Mouse (Mus musculus): Measurements from ENCODE around the gene Rps29. TPM values are rescaled to one million over a fixed set of nuclear protein-coding genes. Genes with fewer than 3 reads are reported as not detected.

Gene Rps29
- polyA plus RNA-seq, 1 experiment = 2,009 TPM

DNA sequence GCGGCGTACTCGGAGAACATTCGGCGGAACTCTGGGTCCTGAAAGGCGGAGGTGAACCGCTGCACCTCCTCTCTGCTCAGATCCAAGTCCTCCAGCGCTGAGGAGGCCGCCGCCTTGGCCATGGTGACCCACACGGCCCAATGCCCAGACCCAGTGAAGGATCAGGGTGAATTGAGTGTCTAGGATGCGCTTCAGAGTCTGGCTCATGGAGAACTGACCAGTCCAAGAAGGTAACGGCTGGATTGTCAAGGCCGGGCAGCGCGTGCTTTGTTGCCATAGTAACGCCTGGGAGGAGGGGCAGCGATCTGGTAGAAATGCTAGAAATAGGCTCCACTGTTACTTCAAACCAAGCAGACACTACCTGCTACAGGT lies 39.2 kb upstream of the Rps29 start, which contains the start of gene Dnaaf2:
TSS of gene Dnaaf2 (minus strand) at position 266 of the 372 bp plus-strand sequence.
- Histone ChIP-seq H3K4me3 (ENCODE audit: extremely low read depth, insufficient read depth, insufficient read length) (peak within 1 kb of the TSS; percentile 86), H3K27ac (ENCODE audit: insufficient read depth, low read length) (peak within 1 kb of the TSS; percentile 86), H3K27me3 (ENCODE audit: control insufficient read depth, insufficient read depth, low read length) (no peaks in the 10 kb centered on the region), H3K36me3 (ENCODE audit: control insufficient read depth, insufficient read depth, low read length) (peaks cover 7% of the 10 kb centered on the region), H3K4me1 (ENCODE audit: control insufficient read depth, insufficient read depth, insufficient read length) (peaks cover 2% of the 10 kb centered on the region; the same call in 1 of the 2 replicates)
- DNase-seq (ENCODE audit: low read depth in 1 of 2, low spot score in 2 of 2) = peak in 1 of 2 experiments; percentile 42
- 2% methylated on average over 18 of the region's 18 CpGs for WGBS
- TF ChIP-seq POLR2A (IDR thresholded peaks at IDR 0.05; ENCODE audit: low read depth, low read length) (no peak), CTCF (IDR thresholded peaks at IDR 0.05; ENCODE audit: extremely low read depth, insufficient read depth, insufficient read length, insufficient replicate concordance) (no peak)

DNA sequence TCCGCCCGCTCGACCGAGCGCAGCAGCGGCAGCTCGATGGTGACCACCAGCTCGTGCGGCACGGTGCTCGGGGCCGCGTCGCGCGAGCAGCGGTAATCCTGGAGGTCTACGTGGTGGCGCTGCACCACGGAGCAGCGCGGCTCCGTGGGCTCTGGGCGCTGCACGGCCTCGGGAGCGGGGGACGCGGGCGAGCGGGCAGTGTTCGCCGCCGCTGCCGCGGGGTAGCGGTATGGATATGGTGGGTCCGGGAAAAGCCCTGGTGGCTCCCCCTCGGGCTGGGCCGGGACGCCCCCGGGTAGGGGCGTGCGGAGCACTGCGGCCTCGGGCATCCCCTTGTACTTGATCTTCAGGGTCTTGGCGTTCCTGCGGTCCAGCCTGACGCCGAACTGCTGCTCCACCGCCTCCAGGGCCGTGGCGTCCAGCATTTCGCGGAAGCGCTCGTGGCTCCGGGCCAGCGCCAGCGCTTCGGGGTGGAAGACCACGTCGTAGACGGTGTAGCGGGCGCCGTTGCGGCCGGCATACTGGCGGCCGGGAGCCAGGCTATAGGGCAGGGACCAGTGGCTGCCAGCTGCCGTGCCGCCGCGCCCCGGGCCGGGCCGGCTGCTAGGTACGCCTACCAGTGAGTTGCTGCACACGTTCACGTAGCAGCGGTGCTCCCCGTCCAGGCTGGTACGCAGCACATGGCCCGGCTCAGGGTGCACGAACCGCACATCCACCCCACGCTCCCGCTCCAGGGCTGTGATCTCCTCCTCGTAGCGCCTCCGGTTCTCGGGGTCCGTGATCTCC lies 38.6 kb upstream of the Rps29 start:
- under 1% methylated on average over 94 of the region's 94 CpGs for WGBS
- Histone ChIP-seq H3K27ac (ENCODE audit: insufficient read depth, low read length) (peak overlapping the region; percentile 86), H3K4me3 (ENCODE audit: extremely low read depth, insufficient read depth, insufficient read length) (peak overlapping the region; percentile 86), H3K27me3 (ENCODE audit: control insufficient read depth, insufficient read depth, low read length) (no peaks in the 10 kb centered on the region), H3K4me1 (ENCODE audit: control insufficient read depth, insufficient read depth, insufficient read length) (peaks cover 2% of the 10 kb centered on the region; the same call in 1 of the 2 replicates), H3K36me3 (ENCODE audit: control insufficient read depth, insufficient read depth, low read length) (peaks cover 7% of the 10 kb centered on the region)
- TF ChIP-seq POLR2A (IDR thresholded peaks at IDR 0.05; ENCODE audit: low read depth, low read length) (no peak), CTCF (IDR thresholded peaks at IDR 0.05; ENCODE audit: extremely low read depth, insufficient read depth, insufficient read length, insufficient replicate concordance) (no peak)
- DNase-seq (ENCODE audit: low read depth in 1 of 2, low spot score in 2 of 2) = peak; percentile 26 to 33

DNA sequence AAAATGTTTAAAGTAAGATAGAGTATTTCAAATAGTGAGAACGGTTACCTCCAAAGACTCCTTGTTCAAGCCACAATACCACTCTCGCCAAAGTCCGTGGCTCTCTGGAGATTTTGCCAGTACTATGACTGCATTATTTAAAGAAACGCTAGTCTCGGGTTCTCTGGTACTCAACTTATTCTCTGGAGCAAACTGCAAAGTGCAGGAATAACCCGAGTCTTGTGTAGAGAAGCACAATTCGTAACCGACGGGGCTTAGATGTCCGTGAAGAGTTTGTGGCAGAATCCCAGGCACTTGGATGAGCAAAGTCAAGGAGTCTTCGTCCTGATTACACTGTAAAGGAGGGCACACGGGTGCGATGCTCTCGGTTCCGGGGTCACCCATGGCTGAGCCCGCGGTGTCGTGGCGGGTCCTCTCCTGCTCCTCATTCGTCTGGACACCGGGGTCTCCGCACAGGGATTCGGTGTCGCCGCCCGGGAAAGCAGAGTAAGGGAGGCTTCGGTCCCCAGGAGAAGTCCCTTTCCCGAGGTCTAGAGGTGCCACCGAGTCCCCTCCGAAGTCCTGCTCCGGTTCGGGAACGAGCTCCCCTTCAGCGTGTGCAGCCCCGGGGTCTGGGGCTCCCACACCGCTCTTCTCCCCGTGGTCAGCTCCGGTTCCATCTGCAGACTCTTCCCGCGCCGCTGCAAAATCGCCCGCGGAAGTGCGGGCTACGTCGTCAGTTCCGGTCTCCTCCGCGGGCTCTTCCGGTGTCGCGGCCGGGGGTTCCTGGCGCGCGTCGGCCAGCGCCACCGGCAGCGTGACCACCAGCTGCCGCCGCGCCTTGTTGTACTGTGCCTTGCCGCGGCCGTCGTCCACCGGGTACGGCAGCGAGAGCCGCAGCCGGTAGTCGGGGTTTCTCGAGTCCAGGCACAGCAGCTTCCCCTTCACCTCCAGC lies 37.7 kb upstream of the Rps29 start, which contains the start of gene Gm49383:
TSS of gene Gm49383 (minus strand) at position 661 of the 934 bp plus-strand sequence.
- under 1% methylated on average over 72 of the region's 75 CpGs for WGBS

GRCm38 (mm10) chr12:69192637-69193036 lies 33.7 kb upstream of the Rps29 start:
- DNase-seq (ENCODE audit: low read depth in 1 of 2, low spot score in 2 of 2) = no peak
- H3K27me3 ChIP-seq (ENCODE audit: control insufficient read depth, insufficient read depth, low read length) = no peaks in the 10 kb centered on the region
- peaks cover 2% of the 10 kb centered on the region; the same call in 1 of the 2 replicates for H3K4me1 ChIP-seq (ENCODE audit: control insufficient read depth, insufficient read depth, insufficient read length)
- TF ChIP-seq CTCF (IDR thresholded peaks at IDR 0.05; ENCODE audit: extremely low read depth, insufficient read depth, insufficient read length, insufficient replicate concordance) (no peak), POLR2A (IDR thresholded peaks at IDR 0.05; ENCODE audit: low read depth, low read length) (no peak)
- WGBS = 96% methylated on average over 2 of the region's 2 CpGs
- H3K27ac ChIP-seq (ENCODE audit: insufficient read depth, low read length) = no peak overlapping the region
- no peak overlapping the region for H3K4me3 ChIP-seq (ENCODE audit: extremely low read depth, insufficient read depth, insufficient read length)
- H3K36me3 ChIP-seq (ENCODE audit: control insufficient read depth, insufficient read depth, low read length) = peaks cover 3% of the 10 kb centered on the region

More for the DNA sequence above, 37.7 kb upstream of the Rps29 start, which contains the start of gene Gm49383:
- TF ChIP-seq POLR2A (IDR thresholded peaks at IDR 0.05; ENCODE audit: low read depth, low read length) (peak; percentile 70), CTCF (IDR thresholded peaks at IDR 0.05; ENCODE audit: extremely low read depth, insufficient read depth, insufficient read length, insufficient replicate concordance) (no peak)
- H3K27me3 ChIP-seq (ENCODE audit: control insufficient read depth, insufficient read depth, low read length) = no peaks in the 10 kb centered on the region
- peak within 1 kb of the TSS; percentile 86 for H3K27ac ChIP-seq (ENCODE audit: insufficient read depth, low read length)
- peak within 1 kb of the TSS; percentile 86 for H3K4me3 ChIP-seq (ENCODE audit: extremely low read depth, insufficient read depth, insufficient read length)
- DNase-seq (ENCODE audit: low read depth in 1 of 2, low spot score in 2 of 2) = peak; percentile 28 to 57
- peaks cover 5% of the 10 kb centered on the region for H3K36me3 ChIP-seq (ENCODE audit: control insufficient read depth, insufficient read depth, low read length)
- peaks cover 2% of the 10 kb centered on the region; the same call in 1 of the 2 replicates for H3K4me1 ChIP-seq (ENCODE audit: control insufficient read depth, insufficient read depth, insufficient read length)

- TF ChIP-seq CTCF (IDR thresholded peaks at IDR 0.05; ENCODE audit: extremely low read depth, insufficient read depth, insufficient read length, insufficient replicate concordance) = no peak
- Histone ChIP-seq H3K27me3 (ENCODE audit: control insufficient read depth, insufficient read depth, low read length) (no peaks in the 10 kb centered on the region), H3K27ac (ENCODE audit: insufficient read depth, low read length) (no peak overlapping the region), H3K4me1 (ENCODE audit: control insufficient read depth, insufficient read depth, insufficient read length) (peaks cover 4% of the 10 kb centered on the region; the same call in 1 of the 2 replicates), H3K4me3 (ENCODE audit: extremely low read depth, insufficient read depth, insufficient read length) (no peak overlapping the region), H3K36me3 (ENCODE audit: control insufficient read depth, insufficient read depth, low read length) (peaks cover 3% of the 10 kb centered on the region)
- no peak for DNase-seq (ENCODE audit: low read depth in 1 of 2, low spot score in 2 of 2)
- WGBS = 84% methylated on average over 5 of the region's 5 CpGs
These were observed 32.4 kb upstream of the Rps29 start for GRCm38 (mm10) chr12:69191396-69191795.

DNA sequence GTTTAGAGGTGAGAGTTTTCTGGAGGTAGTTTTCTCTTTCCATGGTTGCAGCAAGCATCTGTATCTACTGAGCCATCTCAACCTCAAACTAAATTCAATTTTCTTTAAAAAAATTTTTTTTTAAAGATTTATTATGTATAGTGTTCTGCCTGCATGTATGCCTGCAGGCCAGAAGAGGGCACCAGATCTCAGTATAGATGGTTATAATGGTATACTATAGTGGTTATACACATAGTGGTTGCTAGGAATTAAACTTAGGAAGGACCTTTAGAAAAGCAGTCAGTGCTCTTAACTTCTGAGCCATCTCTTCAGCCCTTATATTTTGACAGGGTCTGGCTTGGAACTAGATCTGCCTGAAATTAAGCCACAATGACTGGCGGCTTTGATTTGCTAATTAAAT lies 31.5 kb upstream of the Rps29 start:
- TF ChIP-seq POLR2A (IDR thresholded peaks at IDR 0.05; ENCODE audit: low read depth, low read length) (no peak), CTCF (IDR thresholded peaks at IDR 0.05; ENCODE audit: extremely low read depth, insufficient read depth, insufficient read length, insufficient replicate concordance) (no peak)
- peaks cover 3% of the 10 kb centered on the region for H3K36me3 ChIP-seq (ENCODE audit: control insufficient read depth, insufficient read depth, low read length)
- H3K27me3 ChIP-seq (ENCODE audit: control insufficient read depth, insufficient read depth, low read length) = no peaks in the 10 kb centered on the region
- no peak for DNase-seq (ENCODE audit: low read depth in 1 of 2, low spot score in 2 of 2)
- peaks cover 3% of the 10 kb centered on the region; the same call in 1 of the 2 replicates for H3K4me1 ChIP-seq (ENCODE audit: control insufficient read depth, insufficient read depth, insufficient read length)
- 100% methylated on average over 1 of the region's 1 CpGs for WGBS
- H3K27ac ChIP-seq (ENCODE audit: insufficient read depth, low read length) = no peak overlapping the region
- no peak overlapping the region for H3K4me3 ChIP-seq (ENCODE audit: extremely low read depth, insufficient read depth, insufficient read length)
